Mouse (Mus musculus) intestine, embryonic 14.5 days (tissue): ENCODE measurements around the gene Cradd. TPM values are rescaled to one million over a fixed set of nuclear protein-coding genes. Genes with fewer than 3 reads are reported as not detected.

Source experiments
- ATAC-seq: fragments of 200-750 bp; cut with Nextera tagmentation; replicated peaks from 2 replicates; pipeline ENCODE4 v1.8.0; 2017; ENCODE audit warnings: low read depth, moderate number of reproducible peaks, moderate TSS enrichment, moderate library complexity; ENCODE audit not compliant: low FRiP score, low TSS enrichment
- DNase-seq: peaks from one replicate; pipeline ENCODE4 v3.0.0-alpha.2; 2018; ENCODE audit warnings: low spot score
- H3K27ac ChIP-seq: fragments of 300-500 bp; sonication (generic); 2 replicates; pipeline ENCODE4 v1.5.1; 2014; ENCODE audit warnings: low read depth, mild to moderate bottlenecking, control low read depth
- H3K27me3 ChIP-seq: fragments of 300-500 bp; sonication (generic); replicated peaks from 2 replicates; pipeline ENCODE4 v1.6.1; 2014; ENCODE audit warnings: low read length, control low read depth; ENCODE audit not compliant: control insufficient read depth, insufficient read depth
- H3K36me3 ChIP-seq: fragments of 300-500 bp; sonication (generic); 2 replicates; pipeline ENCODE4 v1.6.1; 2014; ENCODE audit warnings: low read length, control low read depth; ENCODE audit not compliant: control insufficient read depth, insufficient read depth
- H3K4me1 ChIP-seq: fragments of 300-500 bp; sonication (generic); replicated peaks from 2 replicates; pipeline ENCODE4 v1.6.1; 2014; ENCODE audit warnings: low read length, control low read depth, mixed read lengths; ENCODE audit not compliant: control insufficient read depth, insufficient read depth
- H3K4me2 ChIP-seq: fragments of 300-500 bp; sonication (generic); 2 replicates; pipeline ENCODE4 v1.6.1; 2014; ENCODE audit warnings: low read length
- H3K4me3 ChIP-seq: fragments of 300-500 bp; sonication (generic); 2 replicates; pipeline ENCODE4 v1.5.1; 2014; ENCODE audit warnings: low read depth, low read length, control low read depth, mixed read lengths
- H3K9ac ChIP-seq: fragments of 300-500 bp; sonication (generic); 2 replicates; pipeline ENCODE4 v1.6.1; 2014; ENCODE audit warnings: mild to moderate bottlenecking, low read length
- H3K9me3 ChIP-seq: fragments of 300-500 bp; sonication (generic); 2 replicates; pipeline ENCODE4 v1.6.1; 2016; ENCODE audit warnings: low read length, control low read depth; ENCODE audit not compliant: control insufficient read depth
- WGBS: fragments of 180-500 bp; shearing (Covaris S2); extraction: QIAGEN DNeasy Blood & Tissue Kit; methylation state at CpG from one replicate; pipeline ENCODE4 v1.1.7; 2014; 5-methylcytosine and 5-hydroxymethylcytosine counted together
- polyA plus RNA-seq: library from polyadenylated mRNA; unstranded; fragments of >200 nt; fragmentation: Nextera tagmentation; extraction: Ambion mirVana; gene quantifications from 2 replicates; pipeline ENCODE4 v1.2.1, GENCODE M21; 2014

Cradd gene
- polyA plus RNA-seq, 1 experiment from 2014 or later, result 13.6 TPM

- no peak overlapping the region for H3K4me2 ChIP-seq
- no peaks in the 10 kb centered on the region for H3K9me3 ChIP-seq
- no peaks in the 10 kb centered on the region for H3K27me3 ChIP-seq
- WGBS, result 36% methylated on average over 4 of the region's 4 CpGs
- no peaks in the 10 kb centered on the region for H3K36me3 ChIP-seq
- ATAC-seq (no peak), DNase-seq (no peak)
- peaks cover 12% of the 10 kb centered on the region for H3K4me1 ChIP-seq
- no peak overlapping the region for H3K4me3 ChIP-seq
- H3K9ac ChIP-seq, result no peak overlapping the region
- H3K27ac ChIP-seq, result no peak overlapping the region
These were observed 19.7 kb downstream of the Cradd start for GRCm38 (mm10) chr10:95304240-95304639.

DNA sequence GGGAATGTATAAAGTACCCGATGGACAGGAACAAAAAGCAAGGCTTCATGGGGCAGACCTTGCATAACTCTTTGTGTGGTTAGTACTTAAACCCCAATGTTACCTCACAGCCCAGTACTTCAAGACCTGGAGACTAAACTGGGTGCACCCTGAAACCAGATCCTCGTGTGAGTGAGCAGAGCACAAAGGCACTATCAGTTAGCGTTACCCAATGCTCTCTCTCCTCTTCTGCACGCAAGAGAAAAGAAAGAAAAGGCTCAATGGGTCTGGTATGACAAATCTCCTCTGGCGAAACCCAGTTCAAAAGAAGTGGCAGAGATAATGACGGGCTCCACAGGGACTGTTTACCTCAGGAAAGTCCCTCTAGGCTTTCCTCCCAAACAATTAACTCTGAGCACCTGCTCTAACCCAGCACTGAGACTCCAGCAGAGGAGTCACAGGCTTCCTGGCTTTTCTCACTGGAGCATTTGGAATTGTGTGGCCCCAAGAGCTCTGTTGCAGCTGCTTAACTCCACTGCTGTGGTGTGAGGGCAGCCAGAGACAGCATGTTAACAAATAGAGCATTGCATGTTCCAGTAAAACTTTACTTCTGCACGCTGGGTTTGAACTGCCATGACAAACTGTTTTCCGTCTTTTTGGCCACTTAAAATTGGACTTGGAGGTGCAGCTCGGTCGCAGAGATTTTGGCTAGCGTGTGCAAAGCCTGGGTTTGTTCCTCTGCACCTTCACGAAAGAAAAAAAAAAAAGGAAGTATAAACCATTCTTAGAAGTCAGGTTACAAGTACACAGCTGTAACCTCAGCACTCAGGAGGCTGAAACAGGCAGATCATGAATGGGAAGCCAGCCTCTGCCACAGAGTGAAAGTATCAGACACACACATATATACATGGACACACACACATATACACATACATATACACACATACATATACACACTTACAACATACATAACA lies 21.4 kb downstream of the Cradd start:
- H3K4me2 ChIP-seq, result no peak overlapping the region
- H3K9ac ChIP-seq, result no peak overlapping the region
- H3K36me3 ChIP-seq, result no peaks in the 10 kb centered on the region
- H3K27me3 ChIP-seq, result no peaks in the 10 kb centered on the region
- no peak overlapping the region for H3K27ac ChIP-seq
- WGBS, result 71% methylated on average over 11 of the region's 12 CpGs
- H3K4me3 ChIP-seq, result no peak overlapping the region
- no peaks in the 10 kb centered on the region for H3K9me3 ChIP-seq
- H3K4me1 ChIP-seq, result peaks cover 7% of the 10 kb centered on the region
- ATAC-seq (no peak), DNase-seq (no peak)

DNA sequence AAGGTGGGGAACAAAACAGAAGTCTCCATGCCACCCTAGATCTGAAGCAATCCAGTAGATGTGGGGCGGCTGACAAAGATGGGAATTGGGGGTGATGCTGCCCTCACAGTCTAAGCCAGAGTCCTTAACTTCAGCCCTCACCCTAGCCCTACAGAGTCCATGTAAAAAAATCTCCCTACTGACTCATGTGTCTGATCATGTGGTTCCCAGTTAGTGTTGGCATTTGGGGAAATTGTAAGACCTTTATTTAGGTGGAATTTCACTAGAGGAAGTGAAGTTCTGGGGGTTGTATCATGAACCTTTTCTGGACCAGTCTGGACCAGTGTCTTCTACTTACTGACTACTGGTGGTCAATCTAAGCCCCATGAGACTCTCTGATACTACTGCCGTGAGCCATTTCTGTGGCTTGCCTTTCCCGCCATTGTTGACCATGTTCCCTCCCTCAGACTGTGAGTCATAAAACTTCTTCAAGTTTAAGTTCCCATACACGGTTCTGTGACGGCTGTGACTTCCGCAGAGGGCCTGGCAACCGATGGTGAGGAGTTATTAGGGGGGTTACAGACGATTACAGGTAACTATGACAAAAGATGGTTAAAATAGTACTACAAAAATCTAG lies 23.6 kb downstream of the Cradd start:
- H3K27ac ChIP-seq, result no peak overlapping the region
- WGBS, result 75% methylated on average over 8 of the region's 8 CpGs
- no peaks in the 10 kb centered on the region for H3K9me3 ChIP-seq
- H3K27me3 ChIP-seq, result no peaks in the 10 kb centered on the region
- no peak for DNase-seq
- no peaks in the 10 kb centered on the region for H3K36me3 ChIP-seq
- H3K4me2 ChIP-seq, result no peak overlapping the region
- no peak overlapping the region for H3K4me3 ChIP-seq
- ATAC-seq, result no peak
- no peak overlapping the region for H3K9ac ChIP-seq
- peaks cover 3% of the 10 kb centered on the region for H3K4me1 ChIP-seq

GRCm38 (mm10) chr10:95299808-95300133 lies 24.2 kb downstream of the Cradd start:
- peaks cover 3% of the 10 kb centered on the region for H3K4me1 ChIP-seq

DNA sequence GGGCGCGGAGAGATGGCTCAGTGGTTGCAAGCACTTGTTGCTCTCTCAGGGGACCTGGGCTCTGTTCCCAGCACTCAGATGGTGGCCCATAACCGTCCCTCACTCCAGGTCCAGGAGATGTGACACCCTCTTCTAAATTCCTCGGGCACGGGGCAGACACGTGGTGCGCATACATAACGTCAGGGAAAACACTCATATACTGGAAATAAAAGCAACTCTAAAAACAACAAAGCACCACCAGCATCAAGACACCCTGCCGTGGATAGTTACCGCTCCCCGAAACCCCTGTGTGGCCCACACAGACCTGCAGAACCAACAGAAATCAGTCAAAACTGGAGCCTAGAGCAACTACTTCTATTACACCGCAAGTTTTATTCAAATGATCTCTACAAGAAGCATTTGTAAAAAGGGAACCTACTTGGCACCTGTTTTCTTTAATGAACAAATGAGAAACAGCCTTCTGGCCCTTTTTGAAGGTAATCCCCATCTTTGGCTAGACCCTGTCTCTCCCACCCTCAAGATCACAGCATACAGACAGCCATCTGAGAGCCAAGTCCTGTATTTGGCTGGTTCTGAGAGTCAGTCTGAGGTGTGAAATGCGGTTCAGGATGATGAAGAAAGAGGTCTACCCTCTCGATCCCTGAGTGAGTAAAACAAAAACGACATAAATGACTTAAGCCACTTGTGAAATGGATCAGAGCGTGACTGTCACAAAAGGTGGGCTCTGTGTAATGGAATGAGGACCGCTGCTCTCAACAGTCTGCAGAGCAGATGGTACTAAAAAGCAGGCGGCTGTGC lies 24.7 kb downstream of the Cradd start:
- DNase-seq (no peak), ATAC-seq (no peak)
- WGBS, result 83% methylated on average over 18 of the region's 18 CpGs

More at GRCm38 (mm10) chr10:95299808-95300133, 24.2 kb downstream of the Cradd start:
- no peak overlapping the region for H3K9ac ChIP-seq
- no peaks in the 10 kb centered on the region for H3K9me3 ChIP-seq
- DNase-seq (no peak), ATAC-seq (no peak)
- H3K27ac ChIP-seq, result no peak overlapping the region
- WGBS, result 74% methylated on average over 7 of the region's 7 CpGs
- H3K27me3 ChIP-seq, result no peaks in the 10 kb centered on the region
- H3K4me2 ChIP-seq, result no peak overlapping the region
- H3K36me3 ChIP-seq, result no peaks in the 10 kb centered on the region
- H3K4me3 ChIP-seq, result no peak overlapping the region

GRCm38 (mm10) chr10:95298504-95298903 lies 25.4 kb downstream of the Cradd start:
- H3K36me3 ChIP-seq, result no peaks in the 10 kb centered on the region
- H3K27me3 ChIP-seq, result no peaks in the 10 kb centered on the region
- H3K27ac ChIP-seq, result no peak overlapping the region
- ATAC-seq, result no peak
- H3K4me2 ChIP-seq, result no peak overlapping the region
- no peaks in the 10 kb centered on the region for H3K9me3 ChIP-seq
- DNase-seq, result no peak
- WGBS, result 78% methylated on average over 6 of the region's 6 CpGs
- no peak overlapping the region for H3K4me3 ChIP-seq
- no peak overlapping the region for H3K9ac ChIP-seq
- H3K4me1 ChIP-seq, result peaks cover 3% of the 10 kb centered on the region

More for the DNA sequence above, 24.7 kb downstream of the Cradd start:
- Histone ChIP-seq H3K4me3 (no peak overlapping the region), H3K9ac (no peak overlapping the region), H3K27me3 (no peaks in the 10 kb centered on the region), H3K9me3 (no peaks in the 10 kb centered on the region), H3K27ac (no peak overlapping the region), H3K4me1 (peaks cover 3% of the 10 kb centered on the region), H3K36me3 (no peaks in the 10 kb centered on the region), H3K4me2 (no peak overlapping the region)

GRCm38 (mm10) chr10:95297690-95298104 lies 26.2 kb downstream of the Cradd start:
- 84% methylated on average over 9 of the region's 9 CpGs for WGBS
- ATAC-seq (no peak), DNase-seq (no peak)
- H3K27ac ChIP-seq, result no peak overlapping the region
- H3K9me3 ChIP-seq, result no peaks in the 10 kb centered on the region
- H3K27me3 ChIP-seq, result no peaks in the 10 kb centered on the region
- no peak overlapping the region for H3K9ac ChIP-seq
- H3K4me3 ChIP-seq, result no peak overlapping the region
- H3K4me2 ChIP-seq, result no peak overlapping the region
- H3K4me1 ChIP-seq, result peaks cover 3% of the 10 kb centered on the region
- H3K36me3 ChIP-seq, result no peaks in the 10 kb centered on the region

- Histone ChIP-seq H3K4me2 (no peak overlapping the region), H3K9me3 (no peaks in the 10 kb centered on the region), H3K27me3 (no peaks in the 10 kb centered on the region), H3K4me1 (peaks cover 3% of the 10 kb centered on the region), H3K27ac (no peak overlapping the region), H3K9ac (no peak overlapping the region), H3K36me3 (no peaks in the 10 kb centered on the region), H3K4me3 (no peak overlapping the region)
- DNase-seq (no peak), ATAC-seq (no peak)
- 59% methylated on average over 11 of the region's 11 CpGs for WGBS
These were observed 26.9 kb downstream of the Cradd start for GRCm38 (mm10) chr10:95297024-95297423.
